Mouse (Mus musculus): ENCODE measurements around the gene Axdnd1.

- TF ChIP-seq ZC3H11A (IDR thresholded peaks at IDR 0.05; ENCODE audit: borderline replicate concordance, low read depth, low read length): no peak
- TF ChIP-seq CHD2 (IDR thresholded peaks at IDR 0.05; ENCODE audit: low read depth, low read length): no peak
- no peak for TF ChIP-seq MAFK (IDR thresholded peaks at IDR 0.05; ENCODE audit: insufficient read depth, low read depth, low read length)
- TF ChIP-seq HCFC1 (IDR thresholded peaks at IDR 0.05; ENCODE audit: borderline replicate concordance, insufficient read depth, low read length): no peak
Observed at GRCm38 (mm10) chr1:156463981-156464853, 43.3 kb upstream of the Axdnd1 start.
